8 mouse cellular contexts compared by ENCODE assay signal in genomic region chr4:40757780-40758420, GRCm38 (mm10). TPM values are rescaled to one million over a fixed set of nuclear protein-coding genes. Genes with fewer than 3 reads are reported as not detected.
A peak's percentile ranks its signal among the peaks of the same experiment; 100 is the strongest.
DNase-seq lines count a peak whose midpoint lies in the region; ATAC-seq lines count a peak whose summit lies in the region.

Gene Smu1, minus strand, starts transcription at chr4:40757923.

- DNase-seq in CD4-positive helper T cell, adult 2 months (ENCODE audit: low read depth, low spot score), result peak; percentile 99
- DNase-seq in brain, embryonic 18.5 days (ENCODE audit: low read depth, low spot score), result peak; percentile 89
- DNase-seq in kidney, postnatal 10 days, result peak; percentile 99
- peak; percentile 93 to 96 for DNase-seq in natural killer cell, adult 2 months (ENCODE audit: low spot score in 2 of 2)

- H3K27ac ChIP-seq in heart, embryonic 13.5 days (replicated peaks), result peak within 1 kb of the TSS; percentile 63
- H3K27ac ChIP-seq in liver, embryonic 12.5 days, result peak within 1 kb of the TSS; percentile 84
- H3K27ac ChIP-seq in stomach, embryonic 15.5 days, result peak within 1 kb of the TSS; percentile 67

- peak; percentile 98 for ATAC-seq in erythroid progenitor cell, adult 5-6 weeks (replicated peaks; ENCODE audit: low FRiP score, poor library complexity, severe bottlenecking)
- peak; percentile 96 for ATAC-seq in heart, embryonic 13.5 days (ENCODE audit: extremely low read depth, insufficient number of reproducible peaks, low FRiP score, low TSS enrichment)
- peak; percentile 96 for ATAC-seq in liver, embryonic 12.5 days
- ATAC-seq in stomach, embryonic 15.5 days (ENCODE audit: insufficient read depth, low FRiP score, low read depth), result peak; percentile 96

- peak within 1 kb of the TSS; percentile 99 for H3K4me3 ChIP-seq in heart, embryonic 13.5 days
- peak within 1 kb of the TSS; percentile 93 for H3K4me3 ChIP-seq in liver, embryonic 12.5 days
- H3K4me3 ChIP-seq in stomach, embryonic 15.5 days (replicated peaks), result peak within 1 kb of the TSS; percentile 89

- peaks cover 7% of the 10 kb centered on the region for H3K4me1 ChIP-seq in heart, embryonic 13.5 days
- peaks cover 9% of the 10 kb centered on the region for H3K4me1 ChIP-seq in liver, embryonic 12.5 days
- H3K4me1 ChIP-seq in stomach, embryonic 15.5 days, result peaks cover 4% of the 10 kb centered on the region; the same call in 1 of the 2 replicates

- H3K27me3 ChIP-seq in heart, embryonic 13.5 days (replicated peaks), result peaks cover 19% of the 10 kb centered on the region
- H3K27me3 ChIP-seq in liver, embryonic 12.5 days (replicated peaks), result peaks cover 10% of the 10 kb centered on the region; the same call in 1 of the 2 replicates
- no peaks in the 10 kb centered on the region for H3K27me3 ChIP-seq in stomach, embryonic 15.5 days (replicated peaks)

- peak within 1 kb of the TSS; percentile 97 for H3K9ac ChIP-seq in heart, embryonic 13.5 days
- H3K9ac ChIP-seq in liver, embryonic 12.5 days, result peak within 1 kb of the TSS; percentile 84
- H3K9ac ChIP-seq in stomach, embryonic 15.5 days, result peak within 1 kb of the TSS; percentile 86

- no peaks in the 10 kb centered on the region for H3K9me3 ChIP-seq in heart, embryonic 13.5 days
- H3K9me3 ChIP-seq in liver, embryonic 12.5 days (replicated peaks), result no peaks in the 10 kb centered on the region
- H3K9me3 ChIP-seq in stomach, embryonic 15.5 days, result no peaks in the 10 kb centered on the region

- H3K4me2 ChIP-seq in heart, embryonic 13.5 days, result peak within 1 kb of the TSS; percentile 89
- peak within 1 kb of the TSS; percentile 73 for H3K4me2 ChIP-seq in liver, embryonic 12.5 days
- peak within 1 kb of the TSS; percentile 58 for H3K4me2 ChIP-seq in stomach, embryonic 15.5 days

- under 1% methylated on average over 40 of the region's 40 CpGs for WGBS in heart, embryonic 13.5 days
- WGBS in liver, embryonic 12.5 days (ENCODE audit: insufficient replicate concordance), result under 1% methylated on average over 40 of the region's 40 CpGs
- under 1% methylated on average over 40 of the region's 40 CpGs for WGBS in stomach, embryonic 15.5 days

- peaks cover 31% of the 10 kb centered on the region for H3K36me3 ChIP-seq in heart, embryonic 13.5 days
- H3K36me3 ChIP-seq in liver, embryonic 12.5 days, result peaks cover 31% of the 10 kb centered on the region
- peaks cover 12% of the 10 kb centered on the region; the same call in 1 of the 2 replicates for H3K36me3 ChIP-seq in stomach, embryonic 15.5 days

RNA-seq across cellular contexts. Expression of gene Smu1, which starts in this region (rescaled TPM):
- total RNA-seq in erythroid progenitor cell, adult 5-6 weeks (2015; ENCODE audit: low replicate concordance), result 28.9 and 42.2 TPM in 2 replicates
- 41.5 and 59.0 TPM in 2 replicates for total RNA-seq in erythroid progenitor cell, adult 5-6 weeks (2017; ENCODE audit: low replicate concordance)
- 95.7 and 107 TPM in 2 replicates for polyA plus RNA-seq in heart, embryonic 13.5 days (2015; fragmentation: Nextera tagmentation; extraction: Ambion mirVana)
- polyA plus RNA-seq in liver, embryonic 12.5 days (2016; fragmentation: Nextera tagmentation; extraction: Ambion mirVana), result 107 and 112 TPM in 2 replicates
- 137 and 144 TPM in 2 replicates for polyA plus RNA-seq in stomach, embryonic 15.5 days (2015; fragmentation: Nextera tagmentation; extraction: Ambion mirVana)

Comparison
In these comparisons a context has a peak if more than half of its experiments do, and no peak if none do; other contexts are left out.
1. Peak in every context shown above with its lines: DNase-seq, ATAC-seq, H3K4me3 ChIP-seq and H3K27ac ChIP-seq.